Mouse (Mus musculus) lung, postnatal 36 days (tissue): ENCODE results near the gene Cyb5r1.
"Not testable (repeated sequence)": the region's sequence is repeated elsewhere in the genome, so short reads cannot be mapped to it uniquely, and the experiment has no call there.

Experiments used
- DNase-seq: peaks from one replicate; pipeline ENCODE4 v3.0.0; 2022; ENCODE audit warnings: mixed read lengths

Cyb5r1 gene

DNA sequence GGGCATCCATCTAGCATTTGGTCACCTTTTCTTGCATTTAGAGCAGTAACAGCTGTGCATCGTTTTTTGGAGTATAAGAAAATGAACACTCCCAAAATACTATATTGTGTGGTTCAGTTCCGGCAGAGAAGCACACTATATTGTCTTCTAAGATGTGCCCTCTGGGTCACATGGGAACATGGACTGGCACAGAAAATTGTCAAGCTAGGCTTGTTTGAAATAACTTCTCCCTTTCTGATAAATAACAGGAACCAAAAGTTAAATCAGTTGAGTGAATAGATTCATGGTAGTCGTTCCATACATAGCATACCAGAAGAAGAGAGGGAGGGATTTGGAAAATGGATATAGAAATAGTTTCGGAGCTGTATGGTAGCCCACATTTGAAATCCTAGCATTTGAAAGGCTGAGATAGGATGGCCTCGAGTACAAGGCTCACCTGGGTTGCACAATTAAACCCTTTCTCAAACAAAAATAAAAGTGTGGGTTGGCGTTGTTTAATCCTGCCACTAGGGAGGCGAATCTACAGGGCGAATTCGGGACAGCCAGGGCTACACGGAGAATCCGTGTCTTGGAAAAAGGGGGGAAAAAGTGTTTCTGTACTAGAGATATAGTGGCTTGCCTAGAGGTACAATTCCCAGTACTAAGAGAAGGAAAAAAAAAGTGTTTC is 9.3 kb downstream of the Cyb5r1 start:
- DNase-seq, result no peak

DNA sequence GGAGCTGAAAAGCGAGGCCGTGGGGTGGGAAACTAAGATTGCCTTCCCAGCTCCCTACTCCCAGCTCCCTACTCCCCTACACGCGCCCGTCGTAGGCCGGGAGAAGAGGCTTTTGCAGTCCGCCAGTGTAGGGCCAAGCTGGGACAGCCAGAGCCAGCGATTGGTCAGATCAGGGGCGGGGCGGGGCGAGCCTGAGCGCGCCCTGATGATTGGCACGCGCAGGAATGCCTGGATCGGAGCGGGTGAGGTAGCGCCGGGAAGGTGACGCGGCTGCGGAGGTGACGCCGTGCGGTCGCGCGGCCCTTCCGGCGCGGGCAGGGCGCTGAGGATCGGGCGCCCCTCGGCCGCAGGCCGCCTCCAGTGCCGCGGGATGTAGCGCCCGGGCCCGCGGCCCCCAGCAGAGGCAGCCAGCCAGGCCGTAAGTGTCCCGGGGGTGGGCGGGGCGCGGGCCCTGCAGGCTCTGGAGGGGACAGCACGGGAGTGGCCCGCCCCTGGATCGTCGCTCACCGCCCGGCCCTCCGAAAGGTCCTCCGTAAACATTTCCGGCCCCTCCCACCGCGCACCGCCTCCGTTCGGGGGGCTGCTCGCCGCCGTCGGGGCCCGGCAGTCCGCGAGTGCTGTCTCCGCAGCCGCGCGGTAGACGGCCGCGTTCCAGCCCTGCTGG is 9.9 kb downstream of the Cyb5r1 start, which contains the start of gene Adipor1:
Adipor1 (plus strand) TSS at position 211 of the 664 bp plus-strand sequence.
- DNase-seq, result peak; percentile 99

DNA sequence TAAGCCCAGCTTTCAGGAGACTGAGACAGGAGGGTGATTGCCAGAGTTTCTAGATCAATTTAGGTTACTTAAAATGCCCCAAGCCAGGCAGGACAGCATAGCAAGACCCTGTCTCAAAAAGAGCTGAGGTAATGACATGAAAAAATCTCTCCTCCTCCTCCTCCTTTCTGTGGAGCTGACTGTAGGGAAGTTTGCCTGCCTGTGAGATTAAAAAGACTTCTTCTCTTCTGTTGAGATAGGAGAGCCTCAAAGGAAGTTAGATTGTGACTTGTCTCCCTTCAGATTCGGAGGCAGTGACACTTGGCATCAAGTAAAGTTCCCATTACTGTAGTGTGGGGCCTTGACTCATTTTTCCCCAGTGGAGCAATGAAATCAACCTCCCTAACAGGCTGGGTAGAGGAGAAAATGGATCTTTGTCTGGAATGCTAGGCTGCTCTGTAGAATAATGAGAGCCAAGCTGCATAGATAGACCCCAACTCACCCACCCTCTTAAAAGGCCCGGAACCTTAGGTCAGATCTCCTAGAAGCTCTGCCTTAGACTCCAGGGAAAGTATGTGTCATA is 13.1 kb downstream of the Cyb5r1 start:
- DNase-seq, result no peak

DNA sequence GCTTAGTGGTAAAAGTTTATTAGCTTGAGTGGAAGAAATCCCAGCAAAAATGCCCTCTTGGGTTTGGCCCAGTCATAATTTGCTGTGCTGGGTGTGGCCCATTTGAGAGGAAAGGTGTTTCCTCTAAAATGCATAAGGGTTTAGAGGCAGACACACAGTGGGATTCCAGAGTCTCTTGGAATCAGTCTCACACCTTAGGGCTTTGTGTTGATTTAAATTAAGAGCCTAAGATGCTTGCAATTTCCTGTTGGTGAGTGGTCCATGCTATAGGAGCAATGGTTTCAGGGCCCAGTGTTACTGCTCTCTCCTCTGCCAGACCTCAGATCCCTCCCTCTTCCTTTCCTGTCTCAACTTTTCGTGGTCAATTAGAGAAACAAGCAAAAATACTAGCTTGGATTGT is 13.8 kb downstream of the Cyb5r1 start:
- no peak for DNase-seq

DNA sequence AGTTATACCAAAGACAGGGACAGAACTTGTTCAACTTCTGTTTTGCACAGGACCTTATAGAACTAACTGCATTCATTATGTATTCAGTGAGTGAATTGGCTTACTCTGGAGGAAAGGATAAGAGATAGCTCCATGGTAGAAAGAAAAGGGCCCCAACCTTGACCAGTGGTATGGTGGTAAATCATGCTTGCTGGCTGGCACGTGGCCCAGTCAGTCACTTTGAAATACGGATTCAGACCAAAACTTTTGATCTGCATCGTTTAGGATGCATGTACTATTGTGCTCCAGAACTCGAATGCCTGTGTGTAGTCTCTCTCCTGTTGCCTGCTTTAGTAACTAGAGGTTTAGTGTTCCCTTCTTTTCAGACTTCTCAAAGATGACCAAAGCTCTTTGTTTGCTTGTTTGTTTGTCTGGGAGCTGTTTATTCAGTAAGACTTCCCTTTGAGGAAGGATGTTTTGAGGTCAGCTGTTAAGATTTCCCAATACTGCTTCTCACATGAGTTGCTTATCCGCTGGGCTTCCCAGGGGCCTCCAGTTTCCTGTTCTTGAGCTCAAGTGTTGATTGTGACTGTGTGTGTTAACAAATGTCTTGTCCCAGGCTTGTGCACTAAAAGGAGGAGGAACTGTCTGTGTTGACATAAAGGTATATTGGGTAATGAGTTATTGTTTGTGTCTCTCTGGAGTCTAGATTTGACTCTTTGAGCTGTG is 14.5 kb downstream of the Cyb5r1 start:
- peak; percentile 66 for DNase-seq

DNA sequence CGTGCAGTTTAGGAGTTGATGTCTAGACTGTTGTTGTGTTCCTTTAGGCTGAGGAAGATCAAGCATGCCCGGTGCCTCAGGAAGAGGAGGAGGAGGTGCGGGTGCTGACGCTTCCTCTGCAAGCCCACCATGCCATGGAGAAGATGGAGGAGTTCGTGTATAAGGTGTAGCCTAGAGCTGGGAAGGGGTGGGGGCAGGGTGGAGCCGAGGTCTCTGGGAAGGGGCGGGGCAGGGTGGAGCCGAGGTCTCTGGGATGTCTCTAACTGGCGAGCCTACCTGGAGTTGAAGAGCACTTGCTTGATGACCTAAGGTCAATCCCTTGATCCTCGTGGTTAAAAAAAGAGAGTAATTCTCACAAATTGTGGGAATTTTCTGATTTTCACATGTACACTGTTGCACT is 18.6 kb downstream of the Cyb5r1 start:
- DNase-seq, result no peak

DNA sequence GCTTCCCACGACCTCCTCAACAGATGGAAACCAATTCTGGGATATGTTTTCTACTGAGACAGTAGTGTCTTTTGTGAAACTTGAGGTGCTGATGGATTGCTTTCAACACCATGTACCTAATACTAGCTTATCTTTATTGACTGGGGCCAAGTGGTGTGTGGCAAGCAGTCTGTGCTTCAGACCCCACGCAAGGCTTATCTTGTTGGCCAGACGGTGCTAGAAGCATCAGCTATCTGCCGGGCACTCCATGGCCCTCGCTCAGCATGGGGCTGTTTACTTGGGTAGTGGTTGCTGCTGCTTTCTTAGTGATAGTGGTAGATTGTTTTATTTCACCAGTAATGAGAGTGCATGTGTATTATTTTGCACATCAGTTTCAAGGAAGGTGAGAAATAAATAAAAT is 20.9 kb downstream of the Cyb5r1 start:
- no peak for DNase-seq

DNA sequence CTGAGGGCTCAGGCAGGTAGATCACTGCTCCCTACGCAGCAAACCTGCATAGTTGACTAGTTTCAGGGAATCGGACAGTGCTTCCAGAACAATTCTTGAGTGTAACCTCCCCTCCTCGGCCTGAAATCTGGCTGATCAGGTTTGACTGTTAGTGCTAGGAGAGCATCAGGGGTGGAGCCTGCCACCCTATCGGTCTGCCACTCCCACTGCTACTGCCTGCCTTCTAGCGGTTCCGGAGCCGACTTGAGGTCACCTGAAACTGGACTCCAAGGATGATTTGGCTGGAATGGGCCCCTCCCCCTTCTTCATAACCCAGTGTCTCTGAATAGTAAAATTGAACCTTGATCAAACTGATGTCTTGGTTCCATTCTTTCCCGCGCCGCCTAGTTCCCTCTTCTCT is 27.6 kb downstream of the Cyb5r1 start:
- no peak for DNase-seq

DNA sequence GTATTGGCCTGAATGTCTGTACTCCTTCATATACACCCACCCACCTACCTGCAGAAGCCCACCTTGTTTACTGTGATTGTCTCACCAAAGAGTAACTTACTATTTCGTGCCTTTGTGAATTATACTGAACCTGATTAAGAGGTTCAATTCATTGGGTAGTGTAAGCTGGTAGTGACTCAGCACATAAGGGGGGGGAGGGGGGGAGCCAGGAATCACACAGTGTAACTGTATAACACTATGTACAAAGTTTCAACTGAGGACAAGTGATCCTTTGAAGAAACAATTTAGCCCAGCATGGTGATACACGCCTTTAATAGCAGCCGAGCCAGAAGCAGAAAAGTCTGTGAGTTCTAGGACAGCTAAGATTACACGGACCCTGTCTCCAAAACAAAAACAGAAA is 28.1 kb downstream of the Cyb5r1 start:
- DNase-seq, result no peak

DNA sequence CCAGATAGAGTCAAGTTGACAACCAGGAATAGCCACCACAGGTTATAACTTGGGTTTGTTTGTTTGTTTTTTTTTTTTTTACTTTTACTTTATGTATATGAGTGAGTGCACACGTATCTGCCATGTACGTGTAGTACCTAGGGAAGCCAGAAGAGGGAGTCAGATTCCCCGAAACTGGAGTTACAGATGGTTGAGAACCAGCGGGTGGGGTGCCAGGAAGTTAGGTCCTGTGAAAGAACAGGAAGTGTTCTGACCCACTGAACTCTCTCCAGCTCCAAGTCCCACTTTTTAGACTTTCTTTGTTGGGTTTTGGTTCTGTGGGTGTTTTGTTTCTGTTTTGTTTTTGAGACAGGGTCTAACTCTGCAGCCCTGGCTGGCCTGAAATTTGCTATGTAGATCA is 30.1 kb downstream of the Cyb5r1 start:
- peak; percentile 67 for DNase-seq

DNA sequence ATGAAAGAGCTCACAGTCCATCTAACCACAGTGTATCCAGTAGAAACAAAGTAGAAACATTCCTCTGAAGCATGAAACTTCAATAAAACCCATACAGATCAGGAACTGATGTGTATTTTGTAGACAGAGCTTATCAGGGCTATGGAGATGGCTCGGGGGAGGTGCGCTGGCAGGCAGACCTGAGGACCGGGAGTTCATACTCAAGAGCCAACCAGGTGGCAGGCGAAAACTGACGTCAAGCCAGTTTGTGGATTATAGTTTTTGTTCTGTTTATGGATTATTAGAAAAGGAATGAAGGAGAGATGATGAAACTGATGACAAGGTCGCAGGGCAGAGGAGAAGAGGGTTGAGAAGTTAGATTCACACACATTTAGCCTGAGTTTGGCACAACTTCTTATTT is 35.1 kb downstream of the Cyb5r1 start:
- DNase-seq, result no peak

DNA sequence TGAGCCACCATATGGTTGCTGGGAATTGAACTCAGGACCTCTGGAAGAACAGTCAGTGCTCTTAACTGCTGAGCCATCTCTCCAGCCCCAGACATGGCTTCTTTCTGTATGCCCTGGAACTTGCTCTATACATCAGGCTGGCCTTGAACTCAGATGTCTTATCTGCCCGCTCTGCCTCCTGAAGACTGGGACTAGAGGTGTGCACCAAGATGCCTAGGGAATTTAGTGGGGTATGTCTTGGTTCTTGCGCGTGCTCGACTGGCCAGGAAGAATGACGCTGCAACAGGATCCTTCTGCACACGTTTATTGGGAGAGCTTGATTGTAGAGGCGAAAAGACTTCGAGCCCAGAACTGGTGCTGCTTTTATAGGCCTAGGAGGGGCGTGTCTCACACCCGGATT is 36.4 kb downstream of the Cyb5r1 start:
- not testable (repeated sequence) for DNase-seq

DNA sequence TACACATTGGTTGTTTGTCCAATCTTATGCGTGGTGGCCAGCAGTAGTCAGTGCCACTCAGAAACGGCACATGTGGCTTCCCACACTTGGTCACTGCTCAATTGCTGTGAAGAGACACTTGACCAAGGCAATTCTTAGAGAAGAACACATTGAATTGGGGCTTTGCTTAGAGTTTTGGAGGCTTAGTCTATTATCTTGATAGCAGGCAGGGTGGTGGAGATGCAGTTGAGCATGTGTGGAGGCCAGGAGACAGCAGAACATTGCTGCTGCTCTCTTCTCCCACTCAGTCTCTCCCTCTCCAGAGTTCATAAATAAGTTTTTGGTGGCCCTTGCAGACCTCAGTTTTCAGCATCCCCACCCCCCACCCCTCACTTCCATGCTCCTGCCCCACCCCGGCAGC is 37.0 kb downstream of the Cyb5r1 start:
- no peak for DNase-seq

DNA sequence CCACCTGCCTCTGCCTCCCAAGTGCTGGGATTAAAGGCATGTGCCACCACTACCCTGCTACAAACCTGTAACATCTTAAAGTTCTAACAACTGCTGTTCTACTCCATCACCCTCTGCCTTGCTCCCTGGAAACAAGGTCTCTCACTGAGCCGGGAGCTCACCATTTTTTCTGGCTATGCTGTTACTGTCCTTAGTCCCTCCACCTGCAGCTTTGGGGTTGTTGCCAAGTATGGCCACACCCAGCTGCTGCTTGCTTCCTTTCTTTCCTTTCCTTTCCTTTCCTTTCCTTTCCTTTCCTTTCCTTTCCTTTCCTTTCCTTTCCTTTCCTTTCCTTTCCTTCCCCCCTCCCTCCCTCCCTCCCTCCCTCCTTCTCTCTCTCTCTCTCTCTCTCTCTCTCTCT is 37.9 kb downstream of the Cyb5r1 start:
- DNase-seq, result not testable (repeated sequence)

DNA sequence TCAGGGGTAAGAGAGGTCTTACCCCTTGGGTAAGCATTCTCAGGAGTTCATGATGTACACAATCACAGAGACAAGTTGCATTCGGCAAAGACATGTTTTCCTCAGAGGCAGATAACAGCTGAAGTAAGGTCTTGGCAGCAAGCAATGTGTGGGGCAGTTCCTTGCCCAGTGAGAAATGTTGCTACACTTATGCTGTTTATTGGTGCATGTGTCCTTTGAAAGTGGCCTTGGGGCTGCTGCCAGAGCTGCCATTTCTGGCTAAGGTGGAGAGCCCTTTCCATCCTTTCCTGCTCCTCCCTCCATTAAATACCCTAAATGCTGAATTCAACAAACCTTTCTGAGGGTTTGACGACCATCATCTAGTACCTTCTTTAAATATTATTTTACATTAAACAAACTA is 40.1 kb downstream of the Cyb5r1 start:
- DNase-seq, result no peak

DNA sequence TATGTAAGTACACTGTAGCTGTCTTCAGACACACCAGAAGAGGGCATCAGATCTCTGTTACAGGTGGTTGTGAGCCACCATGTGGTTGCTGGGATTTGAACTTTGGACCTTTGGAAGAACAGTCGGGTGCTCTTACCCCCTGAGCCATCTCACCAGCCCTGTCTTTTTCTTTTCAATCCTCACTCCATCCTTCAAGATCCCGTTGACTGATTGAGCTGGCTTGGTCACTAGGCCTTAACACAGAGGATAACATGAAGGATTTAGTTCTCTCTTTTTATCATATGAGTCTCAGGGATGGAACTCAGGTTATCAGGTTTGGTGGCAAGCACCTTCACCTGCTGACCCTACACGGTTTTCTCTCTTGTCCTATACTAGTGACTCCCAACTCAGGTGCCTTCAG is 43.2 kb downstream of the Cyb5r1 start:
- not testable (repeated sequence) for DNase-seq

DNA sequence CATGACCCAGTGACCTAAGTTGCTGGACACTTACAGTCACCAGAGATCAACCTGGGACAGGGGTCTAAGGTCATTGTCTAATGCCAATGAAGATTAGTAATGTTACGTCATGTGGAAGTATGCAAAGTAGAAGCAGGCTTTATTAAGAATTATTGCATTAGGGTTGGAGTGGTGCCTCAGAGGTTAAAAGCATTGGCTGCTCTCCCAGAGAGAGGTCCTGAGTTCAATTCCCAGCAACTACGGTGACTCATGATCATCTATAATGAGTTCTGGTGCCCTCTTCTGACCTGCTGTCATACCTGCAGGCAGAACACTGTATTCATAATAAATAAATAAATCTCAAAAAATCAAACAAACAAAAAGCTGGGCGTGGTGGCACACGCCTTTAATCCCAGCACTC is 44.8 kb downstream of the Cyb5r1 start:
- DNase-seq, result no peak

DNA sequence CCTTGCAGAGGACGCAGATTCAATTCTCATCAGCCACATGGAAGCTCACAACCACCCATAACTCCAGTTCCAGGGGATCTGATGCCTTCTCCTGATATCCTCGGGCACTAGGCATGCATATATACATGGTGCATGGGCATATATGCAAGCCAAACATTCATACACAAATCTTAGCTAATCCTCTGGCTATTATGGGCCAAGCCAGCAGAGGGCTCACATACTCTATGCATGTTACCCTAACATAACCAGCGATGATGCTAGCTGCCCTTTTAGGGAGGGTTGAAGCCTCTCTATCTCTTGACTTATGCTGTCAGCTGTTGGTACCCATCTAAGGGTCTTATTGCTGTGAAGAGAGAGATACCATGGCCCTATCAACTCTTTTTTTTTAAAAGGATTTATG is 45.6 kb downstream of the Cyb5r1 start:
- DNase-seq, result peak; percentile 73

DNA sequence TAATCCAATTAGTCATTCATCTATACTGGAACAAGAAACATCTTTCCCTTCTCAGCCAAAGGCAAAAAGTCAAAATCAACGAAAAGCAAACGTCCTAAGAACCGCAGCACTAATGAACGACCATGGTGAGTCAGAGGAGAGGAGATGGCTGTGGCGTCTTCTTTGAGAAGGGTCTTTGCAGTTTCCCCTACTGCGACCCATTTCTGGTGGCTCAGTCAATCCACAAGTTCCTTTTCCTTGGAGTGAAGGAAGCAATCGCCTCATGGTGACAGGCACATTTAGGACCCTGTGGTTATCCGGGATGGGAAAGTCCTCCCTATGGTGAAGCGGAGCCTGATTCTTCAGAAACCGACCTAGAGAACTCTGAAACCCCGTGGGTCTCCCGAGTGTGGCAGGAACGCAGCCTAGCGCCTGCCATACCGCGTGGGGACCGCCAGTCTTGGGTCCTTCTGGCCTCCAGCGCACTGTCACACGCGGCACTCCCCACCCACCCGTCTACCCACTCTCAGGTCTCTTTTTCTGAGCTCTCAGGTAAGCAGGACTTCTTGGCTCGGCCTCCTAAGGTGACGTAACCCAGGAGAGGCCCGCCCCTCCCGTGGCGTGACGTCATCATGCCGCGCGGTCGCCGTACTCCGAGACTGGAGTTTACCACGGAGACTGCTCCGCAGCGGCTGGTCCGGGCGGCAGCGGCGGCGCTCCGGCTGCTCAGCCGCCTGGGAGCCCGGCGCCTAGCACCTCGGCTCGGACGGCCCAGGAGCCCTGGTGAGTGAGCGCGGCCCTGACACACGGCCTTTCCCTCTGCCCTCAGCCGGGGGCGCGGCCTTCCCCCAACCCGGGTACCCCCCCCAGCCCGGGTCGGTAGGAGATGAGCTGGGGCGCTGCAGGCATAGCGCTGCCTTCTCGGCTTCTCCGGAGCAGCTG is 49.8 kb downstream of the Cyb5r1 start, which contains the start of gene Klhl12:
Klhl12 (plus strand) TSS at position 628 of the 921 bp plus-strand sequence.
- peak; percentile 97 for DNase-seq

DNA sequence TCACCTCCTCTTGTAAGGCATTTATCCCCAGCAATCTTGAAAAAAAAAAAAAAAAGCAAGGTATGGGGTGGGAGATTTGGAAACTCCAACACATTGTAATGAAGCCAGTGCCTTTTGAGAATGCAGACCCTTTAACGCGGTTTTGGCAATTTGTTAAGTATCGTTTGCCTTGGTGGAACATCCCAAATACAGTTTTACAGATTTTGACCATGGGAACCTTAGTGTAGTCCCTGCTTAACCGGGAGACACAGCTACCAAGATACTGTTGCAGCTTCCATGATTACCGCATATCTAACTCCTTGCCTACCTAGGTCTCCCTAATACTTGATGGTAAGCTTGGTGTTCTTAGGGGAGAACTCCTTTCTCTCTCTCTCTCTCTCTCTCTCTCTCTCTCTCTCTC is 50.7 kb downstream of the Cyb5r1 start:
- DNase-seq, result no peak

DNA sequence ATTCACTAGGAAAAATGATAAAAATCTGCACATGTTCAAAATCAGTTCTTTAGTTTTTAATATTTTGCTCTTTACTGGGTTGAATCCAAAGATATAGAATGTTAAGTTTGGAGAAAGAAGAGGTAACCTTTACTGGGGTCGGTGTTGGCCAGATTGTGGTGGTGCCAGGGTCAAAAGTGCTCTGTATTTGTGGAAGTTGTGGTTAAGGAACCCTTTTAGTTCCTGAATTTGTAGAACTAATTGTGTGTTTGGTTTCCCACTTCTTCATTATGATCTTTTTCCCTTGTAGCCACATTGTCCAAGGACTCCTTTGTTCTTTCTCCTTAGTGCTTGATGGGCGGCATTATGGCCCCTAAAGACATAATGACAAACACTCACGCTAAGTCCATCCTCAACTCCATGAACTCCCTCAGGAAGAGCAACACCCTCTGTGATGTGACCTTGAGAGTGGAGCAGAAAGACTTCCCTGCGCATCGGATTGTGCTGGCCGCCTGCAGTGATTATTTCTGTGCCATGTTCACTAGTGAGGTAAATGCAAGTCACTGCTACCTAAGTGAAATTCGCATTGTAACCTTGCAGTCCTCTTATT is 52.9 kb downstream of the Cyb5r1 start:
- DNase-seq, result peak; percentile 9
